Mouse (Mus musculus) ovary, postnatal 10 days (tissue): Measurements from ENCODE around the gene Atp5b.

Experiments
- DNase-seq: peaks from one replicate; pipeline ENCODE4 v3.0.0; 2022; ENCODE audit warnings: low spot score

Atp5b gene

GRCm38 (mm10) chr10:128096693-128097586, 13.9 kb downstream of the Atp5b start:
- DNase-seq, result peak; percentile 64

DNA sequence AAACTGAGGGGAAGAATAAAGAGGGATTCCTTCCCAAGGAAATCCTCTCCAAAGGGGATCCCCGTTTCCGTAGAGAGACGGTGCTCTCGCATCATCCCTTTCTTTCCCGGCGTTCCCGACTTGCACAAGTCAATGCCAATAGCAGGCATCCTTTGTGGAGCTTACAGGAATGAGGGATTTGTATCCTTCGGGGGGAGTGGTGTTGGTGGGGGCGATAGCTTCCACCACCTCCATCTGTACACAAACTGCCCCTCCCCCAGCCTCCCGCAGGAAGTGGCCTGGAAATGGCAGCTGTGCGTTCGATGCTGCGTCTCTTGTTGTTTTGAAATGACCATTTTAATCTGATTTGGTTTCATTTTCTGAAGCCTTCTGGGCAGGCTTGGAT, 14.5 kb downstream of the Atp5b start:
- no peak for DNase-seq

DNA sequence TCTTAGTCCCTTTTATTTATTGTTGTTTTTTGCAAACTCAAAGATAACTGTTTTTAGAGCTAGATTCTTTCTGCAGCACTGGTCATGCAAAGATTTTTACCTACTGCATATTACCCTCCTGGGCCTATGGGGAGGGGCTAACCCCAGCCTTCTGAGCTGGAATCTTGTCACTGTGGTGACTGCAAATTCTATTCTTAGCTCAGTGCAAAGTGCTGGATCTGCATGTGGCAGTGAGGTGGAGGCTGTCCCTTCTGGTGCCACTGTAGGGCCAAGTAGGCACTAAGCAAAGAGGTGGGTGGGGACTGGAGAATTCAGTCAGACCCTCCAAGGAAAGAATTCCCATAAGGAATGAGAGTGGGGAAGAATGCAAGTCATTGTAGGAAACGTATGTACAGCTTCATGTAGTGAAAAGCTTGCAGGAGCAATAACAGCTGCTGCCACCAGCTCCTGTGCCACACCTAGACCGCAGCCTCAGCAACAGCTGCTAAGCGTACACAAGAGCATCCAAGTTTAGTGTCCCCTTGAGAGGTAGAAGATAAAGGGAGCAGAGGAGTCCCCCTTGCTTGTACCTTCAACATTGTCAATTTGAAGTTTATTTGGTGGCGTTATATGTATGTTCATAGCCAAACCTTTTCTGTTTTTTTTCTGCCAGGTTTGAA, 27.2 kb downstream of the Atp5b start:
- no peak for DNase-seq

DNA sequence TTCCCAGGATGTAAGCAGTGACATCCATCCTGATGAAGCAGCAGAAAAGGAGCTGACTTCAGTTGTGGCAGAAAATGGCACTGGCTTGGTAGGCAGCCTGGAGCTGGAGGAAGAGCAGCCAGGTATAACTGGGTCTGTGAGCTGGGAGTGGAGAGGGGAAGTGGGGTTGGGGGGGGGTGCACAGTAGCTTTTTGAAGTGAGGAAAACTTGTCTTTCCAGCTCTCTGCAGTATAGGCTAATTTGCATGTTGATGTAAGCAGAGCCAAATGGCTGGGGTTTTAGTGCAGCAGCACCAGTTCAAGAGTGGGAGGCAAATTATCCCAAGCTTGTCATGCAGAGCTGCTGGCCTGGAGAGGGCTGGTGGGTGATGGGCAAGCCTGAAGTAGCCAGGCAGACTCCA, 28.2 kb downstream of the Atp5b start:
- no peak for DNase-seq

GRCm38 (mm10) chr10:128123833-128124232, 40.8 kb downstream of the Atp5b start:
- no peak for DNase-seq

DNA sequence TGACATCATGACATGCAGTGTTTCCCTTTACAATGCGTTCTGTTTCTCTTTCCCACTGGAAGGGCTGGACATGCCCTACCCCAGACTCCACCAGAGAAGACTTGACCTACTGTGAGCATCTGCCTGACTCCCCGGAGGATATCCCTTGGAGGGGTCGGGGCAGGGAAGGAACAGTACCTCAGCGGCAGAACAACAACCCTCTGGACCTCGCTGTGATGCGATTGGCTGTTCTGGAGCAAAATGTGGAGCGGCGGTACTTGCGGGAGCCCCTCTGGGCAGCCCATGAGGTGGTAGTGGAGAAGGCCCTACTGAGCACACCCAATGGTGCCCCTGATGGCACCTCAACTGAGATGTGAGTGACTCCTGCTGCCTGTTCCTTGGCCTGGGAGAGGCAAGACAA, 41.8 kb downstream of the Atp5b start:
- DNase-seq, result no peak

DNA sequence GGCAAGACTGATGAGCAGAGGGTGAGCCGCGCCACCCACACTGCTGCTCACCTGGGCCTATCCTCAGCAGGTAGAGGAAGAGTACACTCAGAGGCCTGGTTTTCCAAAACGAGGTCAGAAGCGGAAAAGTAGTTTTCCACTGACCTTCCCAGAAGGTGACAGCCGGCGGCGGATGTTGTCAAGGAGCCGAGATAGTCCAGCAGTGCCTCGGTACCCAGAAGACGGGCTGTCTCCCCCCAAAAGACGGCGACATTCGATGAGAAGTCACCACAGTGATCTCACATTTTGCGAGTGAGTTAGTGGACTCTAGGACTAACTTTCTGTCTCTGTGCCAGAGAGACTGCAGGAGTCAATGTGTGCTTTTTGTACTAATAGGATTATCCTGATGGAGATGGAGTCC, 42.9 kb downstream of the Atp5b start:
- no peak for DNase-seq

DNA sequence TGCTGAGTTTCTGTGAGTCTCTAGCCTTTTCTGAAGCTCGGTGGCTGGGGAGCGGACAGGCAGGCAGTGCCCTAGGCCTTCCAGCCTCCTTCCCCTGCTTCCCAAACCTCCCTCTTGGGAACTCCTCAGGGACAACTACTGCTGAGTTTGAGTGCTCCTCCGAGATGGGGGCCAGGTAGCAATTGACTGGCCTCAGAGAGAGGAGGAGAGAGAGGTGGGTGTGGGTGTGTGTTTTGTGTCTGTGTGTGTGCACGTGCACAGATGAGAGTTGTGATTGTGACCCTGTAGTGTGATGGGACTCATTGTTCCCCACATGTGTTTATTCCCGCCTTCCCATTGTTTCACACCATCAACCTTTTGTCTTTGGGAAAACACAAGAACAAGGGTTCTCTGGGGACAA, 44.4 kb downstream of the Atp5b start:
- no peak for DNase-seq

DNA sequence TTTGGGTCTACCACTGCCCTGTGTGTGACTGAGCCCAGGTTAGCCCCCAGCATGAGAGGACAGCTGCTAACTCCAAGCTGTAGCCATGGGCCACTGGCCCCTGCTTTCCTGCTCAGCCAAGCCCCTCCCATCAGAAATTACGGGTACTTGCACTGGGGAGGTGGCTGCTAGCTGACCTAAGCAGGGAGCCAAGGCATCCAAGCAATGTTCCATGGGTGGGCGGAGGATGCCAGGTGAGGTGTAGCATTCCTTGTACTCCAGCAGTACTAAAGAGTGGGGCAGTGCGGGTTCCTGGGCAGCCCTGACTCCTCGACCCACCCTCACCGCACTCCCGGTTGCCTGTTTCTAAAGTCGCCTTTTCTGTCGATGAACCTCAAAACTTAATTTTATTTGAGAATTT, 45.1 kb downstream of the Atp5b start:
- no peak for DNase-seq

GRCm38 (mm10) chr10:128131297-128131696, 48.2 kb downstream of the Atp5b start:
- DNase-seq, result no peak

- no peak for DNase-seq
These were observed 48.7 kb downstream of the Atp5b start for GRCm38 (mm10) chr10:128131812-128132211.

- DNase-seq, result no peak
These were observed 50.7 kb downstream of the Atp5b start for GRCm38 (mm10) chr10:128133650-128134332.

GRCm38 (mm10) chr10:128135374-128135773, 52.3 kb downstream of the Atp5b start:
- no peak for DNase-seq
